Mouse (Mus musculus) adrenal gland, adult 2 months (tissue): Measurements from ENCODE around the gene Dnmt3a. TPM values are rescaled to one million over a fixed set of nuclear protein-coding genes. Genes with fewer than 3 reads are reported as not detected.

Source experiments
- DNase-seq: peaks from one replicate; pipeline ENCODE4 v3.0.0; 2021
- polyA plus RNA-seq: library from polyadenylated mRNA; depleted of rRNA; stranded (reverse); fragments of >200 nt; gene quantifications from 2 replicates; pipeline ENCODE4 v1.2.3, GENCODE M21; 2012
- total RNA-seq, 2 experiments: library from RNA; stranded (reverse); gene quantifications; 2 replicates each; pipeline ENCODE4 v1.2.3; 2021

Dnmt3a gene
- total and polyA plus RNA-seq, 3 experiments: 10.2 to 42.4 (median 36.7) TPM

DNA sequence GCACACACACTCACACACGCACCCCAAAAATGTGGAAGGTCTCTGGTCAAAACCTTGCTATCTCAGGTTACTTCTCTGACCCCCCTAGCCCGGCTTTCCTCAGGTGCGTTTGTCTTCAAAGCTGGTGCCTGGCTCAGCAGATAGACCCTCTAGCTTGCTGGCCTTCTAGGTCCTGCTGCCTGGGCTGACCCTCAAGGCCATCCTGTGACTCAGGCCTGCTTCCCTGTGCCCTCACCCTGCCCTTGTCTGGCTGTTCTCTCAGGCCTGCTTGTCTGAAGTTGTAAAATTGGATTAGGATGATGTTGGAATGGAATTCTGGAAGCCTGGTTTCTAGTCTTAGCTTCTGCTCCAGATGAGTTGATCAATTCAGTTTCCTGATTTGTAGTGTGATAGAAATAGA lies 75.7 kb downstream of the Dnmt3a start:
- DNase-seq: peak; percentile 83

DNA sequence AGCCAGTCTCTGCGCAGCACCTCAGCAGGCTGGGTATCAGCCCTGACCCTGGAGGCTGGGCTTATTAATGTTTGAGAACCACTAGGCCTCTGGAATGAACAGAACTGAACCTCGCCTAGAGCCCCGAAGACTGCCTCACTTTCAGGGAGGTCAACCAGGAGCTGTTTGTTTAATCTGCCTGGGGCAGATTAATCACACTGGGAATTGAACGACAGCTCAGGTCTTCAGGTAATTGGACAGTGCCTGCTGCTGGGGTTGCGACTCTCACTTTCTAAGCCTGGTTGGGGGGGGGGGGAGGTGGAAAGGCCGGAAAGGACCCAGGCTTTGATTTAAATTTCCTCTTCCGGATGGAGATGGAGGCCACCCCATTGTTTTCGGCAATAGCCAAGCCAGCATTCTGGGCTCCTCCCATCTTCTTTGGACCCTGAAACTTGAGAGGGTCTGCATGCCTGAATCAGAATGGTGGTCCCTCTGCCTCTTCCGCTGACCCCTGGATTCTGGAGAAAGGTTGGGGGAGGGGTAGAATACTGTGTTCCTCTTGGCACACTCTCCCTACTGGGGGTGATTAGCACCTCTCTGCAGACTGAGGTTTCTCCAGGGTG lies 79.2 kb downstream of the Dnmt3a start:
- no peak for DNase-seq

DNA sequence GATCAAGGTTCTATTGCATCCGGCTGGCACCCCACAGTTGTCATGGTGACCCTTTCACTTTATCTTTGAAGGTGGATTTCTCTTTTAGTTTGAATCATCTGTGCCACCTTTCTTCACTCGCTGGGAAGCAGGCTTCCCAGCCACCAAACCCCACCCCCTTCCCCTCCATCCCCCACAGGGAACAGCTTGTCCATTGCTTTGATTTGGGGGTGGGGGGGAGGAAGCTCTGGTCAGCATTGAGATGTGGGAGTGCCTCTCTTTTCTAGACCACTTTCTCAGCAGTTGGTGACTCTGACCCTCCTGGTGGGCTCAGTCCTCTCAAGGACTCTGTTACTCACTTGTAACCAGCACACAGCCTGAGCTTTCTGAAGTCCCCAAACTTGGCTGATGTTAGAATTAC lies 80.8 kb downstream of the Dnmt3a start:
- no peak for DNase-seq

DNA sequence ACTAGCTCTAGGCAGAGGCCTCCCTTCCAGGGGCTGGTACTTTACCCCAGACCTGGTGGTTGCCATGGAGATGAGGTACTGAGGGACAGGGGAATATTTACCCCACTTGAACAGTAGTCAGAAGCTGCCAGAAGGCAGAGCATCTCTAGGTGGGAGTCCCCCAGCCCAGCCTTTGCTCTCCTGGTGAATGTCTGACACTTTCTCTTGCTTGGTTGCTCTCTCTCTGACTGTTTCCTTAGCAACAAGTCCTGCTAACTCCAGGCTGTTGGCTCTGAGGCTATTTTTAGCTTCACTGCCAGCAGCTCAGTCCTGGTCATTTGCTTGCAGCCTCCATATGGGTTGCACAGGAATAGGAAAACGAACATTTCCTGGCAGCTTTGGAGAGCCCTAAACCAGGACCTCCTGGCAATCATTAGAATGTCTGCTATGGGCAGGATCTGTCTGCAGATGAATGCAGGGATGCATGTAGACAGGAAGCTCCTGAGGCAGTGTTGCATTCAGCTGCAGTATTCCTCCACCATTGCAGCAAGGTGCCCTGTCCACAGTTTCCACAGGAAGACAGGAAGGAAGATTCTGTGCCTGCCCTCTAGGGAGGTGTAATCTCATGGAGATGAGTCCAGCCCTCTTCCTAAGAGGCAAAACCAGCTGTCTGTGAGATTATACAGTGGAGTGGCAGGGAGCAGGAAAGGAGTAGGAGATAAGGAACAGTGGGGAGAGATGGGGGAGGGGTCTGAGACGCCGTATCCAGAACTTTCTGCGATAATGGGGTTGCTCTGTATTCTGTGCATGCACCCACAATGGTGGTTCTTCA lies 81.9 kb downstream of the Dnmt3a start:
- DNase-seq: no peak

DNA sequence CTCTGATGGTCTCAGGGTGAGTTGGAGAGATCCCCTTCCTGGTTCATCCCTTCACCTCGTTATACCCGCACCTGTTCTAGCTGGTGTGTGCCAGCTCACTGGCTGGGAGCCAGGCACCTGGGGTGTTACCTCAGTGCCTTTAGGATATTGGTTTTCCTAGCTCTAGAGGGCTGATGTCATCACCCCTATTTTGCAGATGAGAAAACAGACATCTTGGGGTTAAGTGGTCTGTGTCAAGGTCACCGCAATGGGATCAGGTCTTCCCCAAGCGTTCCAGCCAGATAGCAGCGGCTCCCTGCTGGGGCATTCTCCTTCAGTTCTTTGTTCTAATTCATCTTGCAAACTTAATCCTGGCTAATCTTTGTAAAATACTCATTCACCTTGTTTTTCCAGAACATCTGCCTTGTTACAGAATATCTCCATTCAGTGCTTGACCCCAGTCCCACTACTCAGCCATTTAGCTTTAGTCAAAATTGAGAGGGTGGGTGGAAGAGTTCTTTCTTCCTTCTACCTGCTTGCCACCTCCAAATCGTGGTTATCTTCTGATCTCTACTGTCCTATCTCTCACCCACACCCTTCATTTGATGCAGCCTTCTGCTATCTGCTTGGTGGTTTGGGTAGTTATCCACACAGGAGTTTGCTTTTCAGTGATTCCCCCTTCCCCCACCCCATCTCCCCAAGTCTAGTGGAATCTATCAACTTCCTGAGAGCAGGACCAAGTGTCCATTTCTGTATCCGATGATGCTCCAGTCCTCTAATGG lies 84.2 kb downstream of the Dnmt3a start:
- DNase-seq: no peak

DNA sequence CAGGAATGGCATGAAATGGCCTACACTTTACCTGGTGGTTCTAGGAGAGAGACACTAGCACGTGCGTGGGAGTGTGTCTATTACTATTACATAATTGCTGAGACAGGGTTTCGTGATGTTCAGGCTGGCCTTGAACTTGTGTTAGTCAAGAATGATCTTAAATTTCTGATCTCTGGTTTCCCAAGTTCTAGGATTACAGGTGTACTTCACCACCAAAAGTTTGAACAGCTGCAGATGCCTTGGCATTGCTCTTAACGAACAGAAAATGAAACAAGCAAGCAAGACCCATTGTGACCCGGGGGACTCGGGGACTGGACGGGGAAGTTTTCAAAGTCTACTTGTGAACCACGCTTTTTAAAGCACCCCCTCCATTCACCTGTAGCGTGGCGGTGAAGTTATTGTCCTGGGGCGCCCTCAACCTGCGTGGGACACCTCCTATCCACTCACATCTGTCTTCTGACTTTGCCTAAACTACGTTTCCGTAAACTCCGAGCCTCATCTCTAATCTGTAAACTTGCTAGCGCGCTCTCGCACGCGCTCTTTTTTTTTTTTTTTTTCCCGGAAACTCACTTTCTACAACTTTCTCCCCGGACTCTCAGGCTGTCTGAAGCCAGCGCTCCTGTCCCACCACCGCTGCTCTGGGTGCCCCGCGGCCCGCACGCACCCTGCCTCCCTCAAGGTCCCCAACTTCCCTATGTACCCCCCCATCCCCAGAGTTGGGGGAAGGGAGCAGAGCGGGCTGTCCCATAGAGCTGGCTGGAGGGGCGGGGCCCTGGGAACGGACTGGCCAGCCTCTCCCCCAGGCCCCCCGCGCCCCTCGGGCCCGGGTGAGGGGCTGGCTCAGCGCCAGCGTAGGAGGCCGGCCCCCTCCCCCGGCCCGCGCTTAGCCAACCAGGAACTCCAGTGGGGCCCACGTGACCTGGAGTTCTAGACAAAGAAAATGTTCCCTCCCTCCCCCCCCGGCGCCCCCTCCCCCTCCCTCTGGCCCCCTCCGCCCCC lies 85.2 kb downstream of the Dnmt3a start:
- peak; percentile 70 for DNase-seq

DNA sequence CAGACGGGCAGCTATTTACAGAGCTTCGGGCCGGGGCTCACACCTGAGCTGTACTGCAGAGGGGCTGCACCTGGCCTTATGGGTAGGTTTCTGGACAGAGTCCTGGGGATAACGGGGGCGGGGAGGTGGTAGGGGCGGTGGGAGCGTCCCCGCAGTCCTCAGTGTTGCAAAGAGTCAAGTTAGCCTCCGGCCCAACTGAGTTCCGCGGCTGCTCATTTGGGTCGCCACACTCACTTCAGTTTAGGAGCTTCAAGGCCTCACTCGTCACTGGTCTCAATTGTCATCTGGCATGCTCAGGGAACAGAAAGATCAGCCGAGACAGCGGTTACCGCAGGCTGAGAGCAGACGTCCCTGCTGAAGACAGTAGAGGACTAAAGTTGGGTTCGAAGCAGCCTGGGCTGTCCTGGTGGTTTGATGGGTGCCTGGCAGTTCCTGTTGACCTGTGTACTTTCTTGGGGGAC lies 86.0 kb downstream of the Dnmt3a start:
- peak; percentile 76 for DNase-seq

DNA sequence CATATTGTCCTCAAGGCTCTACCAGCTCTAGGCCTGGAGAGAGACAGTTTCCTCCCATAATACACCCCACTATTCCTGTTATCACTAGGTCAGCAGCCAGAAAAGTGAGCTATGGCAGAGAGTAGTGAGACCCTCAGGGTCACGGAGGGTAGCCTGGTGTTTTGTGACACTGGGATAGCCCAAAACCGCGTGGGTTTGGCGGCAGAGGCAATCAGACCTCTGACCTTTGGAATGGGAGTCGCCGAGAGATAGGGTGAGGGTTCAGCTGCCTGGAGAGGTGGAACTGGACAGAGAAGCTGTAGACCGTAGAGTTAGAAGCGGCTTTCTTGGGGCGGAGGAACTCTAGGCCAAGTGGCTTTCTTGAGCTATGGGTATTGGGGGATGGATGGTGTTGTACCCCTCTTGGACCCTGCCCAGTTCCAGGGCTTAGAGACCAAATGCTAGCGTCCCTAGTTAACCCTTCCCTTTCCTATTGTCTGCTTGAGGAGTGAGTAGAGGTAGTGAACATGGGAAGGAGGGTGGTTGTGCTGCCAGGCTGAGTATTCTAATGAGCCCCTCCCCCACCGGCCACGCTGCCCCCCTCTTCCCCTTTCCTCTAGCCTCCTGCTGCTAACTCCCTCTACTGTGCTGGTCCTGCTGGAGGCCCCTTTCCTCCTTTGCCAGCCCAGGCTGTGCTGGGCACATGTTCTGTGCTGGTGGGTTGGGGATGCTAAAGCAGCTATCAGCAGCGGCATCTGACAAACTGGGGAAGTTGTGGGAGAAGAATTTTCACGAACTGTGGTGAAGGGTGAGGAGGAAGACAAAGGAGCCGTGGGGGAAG lies 86.6 kb downstream of the Dnmt3a start:
- no peak for DNase-seq

DNA sequence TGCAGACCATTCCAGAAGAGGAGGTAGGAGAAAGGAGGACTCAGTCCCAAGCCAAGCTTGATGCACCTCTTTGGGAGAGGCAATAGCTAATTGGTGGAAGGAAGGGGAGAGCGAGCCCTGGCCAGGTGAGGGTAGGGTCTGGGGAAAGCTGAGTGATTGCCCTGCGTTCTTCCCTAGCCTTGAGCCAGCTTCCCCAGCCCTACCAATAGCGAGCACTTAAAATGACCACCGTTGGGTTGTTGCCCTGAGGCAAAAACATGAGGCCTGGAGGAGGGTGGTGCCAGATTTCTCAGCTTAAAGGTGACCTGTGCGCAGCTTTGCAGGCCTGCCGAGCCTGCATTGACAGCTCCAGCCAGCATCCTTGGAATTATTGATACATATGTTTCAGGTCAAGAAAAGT lies 87.5 kb downstream of the Dnmt3a start:
- no peak for DNase-seq

DNA sequence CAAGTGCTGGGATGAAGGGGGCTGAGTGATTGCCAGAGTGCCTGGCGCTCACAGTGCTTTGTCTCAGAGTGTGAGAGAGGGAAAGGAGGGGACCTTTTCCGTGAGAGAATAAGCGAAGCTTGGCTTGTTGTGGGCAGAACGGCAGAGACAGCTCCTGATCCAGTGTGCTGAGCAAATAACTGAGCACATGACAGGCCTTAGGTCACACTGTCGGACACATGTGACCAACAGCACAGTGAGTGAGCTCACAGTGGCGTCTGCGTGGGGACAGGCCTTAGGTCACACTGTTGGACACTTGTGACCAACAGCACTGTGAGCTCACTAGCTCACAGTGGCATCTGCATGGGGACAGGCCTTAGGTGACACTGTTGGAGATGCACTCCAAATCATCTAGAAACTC lies 88.7 kb downstream of the Dnmt3a start:
- DNase-seq: no peak

DNA sequence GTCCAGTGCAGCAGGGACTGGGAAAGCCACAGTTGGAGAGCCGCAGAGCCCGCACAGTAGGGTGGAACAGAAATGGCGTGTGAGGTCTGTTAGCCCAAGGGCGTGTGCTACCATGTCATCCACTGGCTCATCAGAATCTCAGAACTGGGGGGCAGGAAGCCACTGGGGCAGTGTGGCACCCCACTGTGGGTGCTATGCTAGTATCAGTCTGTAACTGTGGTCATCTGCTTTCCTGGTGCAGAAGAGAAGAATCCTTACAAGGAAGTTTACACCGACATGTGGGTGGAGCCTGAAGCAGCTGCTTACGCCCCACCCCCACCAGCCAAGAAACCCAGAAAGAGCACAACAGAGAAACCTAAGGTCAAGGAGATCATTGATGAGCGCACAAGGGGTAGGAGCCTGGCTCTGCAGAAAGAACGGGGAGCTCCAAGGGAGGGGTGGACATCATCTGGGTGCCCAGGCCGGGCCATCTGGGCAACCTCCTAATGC lies 91.3 kb downstream of the Dnmt3a start:
- DNase-seq: no peak

DNA sequence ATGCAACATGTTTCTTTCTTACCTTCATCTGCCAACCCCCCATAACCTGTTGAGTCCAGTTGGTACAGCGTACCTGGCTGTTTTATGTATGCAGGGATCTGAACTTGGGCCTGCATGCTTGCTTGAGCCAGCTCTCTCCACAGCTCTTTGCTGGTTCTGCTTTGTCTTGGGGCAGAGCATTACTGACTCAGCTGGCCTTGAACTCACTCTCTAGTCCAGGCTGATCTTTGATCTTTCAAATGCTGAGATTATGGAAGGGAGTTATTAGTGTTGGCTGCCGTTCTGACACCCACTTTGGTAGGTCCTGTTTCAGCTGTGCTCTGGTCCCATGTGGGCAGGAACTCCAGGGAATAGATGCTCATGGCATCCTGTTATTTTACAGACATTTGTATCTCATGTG lies 93.0 kb downstream of the Dnmt3a start:
- peak; percentile 64 for DNase-seq

DNA sequence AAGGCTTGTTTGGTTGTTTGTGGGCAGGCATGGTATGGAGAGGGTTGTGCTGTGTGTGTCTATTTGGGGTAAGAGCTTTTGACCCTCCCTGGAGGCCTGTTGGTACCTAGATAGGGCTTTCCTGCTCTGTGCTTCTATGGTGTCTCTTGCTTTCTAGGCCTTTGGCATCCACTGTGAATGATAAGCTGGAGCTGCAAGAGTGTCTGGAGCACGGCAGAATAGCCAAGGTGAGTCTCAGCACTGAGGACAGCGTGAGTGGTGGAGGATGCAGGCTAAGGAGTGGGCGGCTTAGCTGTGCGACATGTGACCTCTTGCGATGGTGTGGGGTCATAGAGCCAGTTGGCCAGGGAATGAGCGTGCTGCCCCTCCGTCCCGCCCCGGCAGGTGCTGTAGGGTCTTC lies 99.6 kb downstream of the Dnmt3a start:
- no peak for DNase-seq

DNA sequence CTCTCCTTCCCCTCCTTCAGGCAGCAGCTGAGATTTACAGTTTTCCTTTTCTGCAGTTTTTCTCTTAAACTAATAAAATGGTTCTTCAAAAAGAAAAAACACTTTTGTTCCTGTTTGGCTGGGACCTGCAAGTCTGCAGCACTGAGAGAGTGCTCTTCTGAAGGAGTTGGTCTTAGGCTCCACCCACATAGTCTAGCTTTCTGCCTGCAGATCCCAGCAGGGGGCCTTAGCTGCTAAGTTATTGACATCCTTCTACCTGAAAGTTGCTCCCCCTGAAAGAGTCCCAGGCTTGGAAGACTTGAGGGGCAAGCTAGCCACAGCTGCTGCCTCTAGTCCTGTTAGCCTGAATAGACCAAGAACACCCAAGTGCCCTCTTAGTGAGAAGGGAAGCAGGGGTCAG lies 100.5 kb downstream of the Dnmt3a start:
- no peak for DNase-seq

DNA sequence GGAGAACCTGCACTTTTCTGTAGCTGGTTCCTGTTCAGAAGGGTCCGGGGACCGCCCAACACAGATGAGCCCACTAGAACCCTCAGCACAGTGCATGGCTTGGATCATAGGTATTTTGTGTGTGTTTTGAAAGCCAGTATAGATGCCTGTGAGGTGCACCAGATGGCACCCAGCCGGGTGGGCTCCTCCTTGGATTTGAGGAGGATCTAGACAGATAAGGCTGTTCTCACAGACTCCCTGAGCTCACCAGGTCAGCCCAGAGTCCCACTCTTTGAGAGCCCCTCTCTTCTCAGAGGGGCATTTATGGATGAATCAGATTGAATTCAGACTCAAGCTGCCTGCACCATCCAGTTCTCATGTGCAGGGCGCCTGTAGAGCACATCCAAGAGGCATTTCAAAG lies 101.2 kb downstream of the Dnmt3a start:
- no peak for DNase-seq

DNA sequence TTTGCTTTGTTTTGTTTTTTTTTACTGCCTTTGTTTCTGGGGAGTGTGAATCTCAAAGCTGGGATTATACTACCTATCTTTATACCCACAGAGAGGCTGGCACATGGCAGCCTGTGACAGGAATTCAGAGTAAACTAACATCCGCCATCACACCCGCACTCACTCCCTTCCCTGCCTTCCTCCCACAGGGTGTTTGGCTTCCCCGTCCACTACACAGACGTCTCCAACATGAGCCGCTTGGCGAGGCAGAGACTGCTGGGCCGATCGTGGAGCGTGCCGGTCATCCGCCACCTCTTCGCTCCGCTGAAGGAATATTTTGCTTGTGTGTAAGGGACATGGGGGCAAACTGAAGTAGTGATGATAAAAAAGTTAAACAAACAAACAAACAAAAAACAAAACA lies 101.6 kb downstream of the Dnmt3a start:
- no peak for DNase-seq

DNA sequence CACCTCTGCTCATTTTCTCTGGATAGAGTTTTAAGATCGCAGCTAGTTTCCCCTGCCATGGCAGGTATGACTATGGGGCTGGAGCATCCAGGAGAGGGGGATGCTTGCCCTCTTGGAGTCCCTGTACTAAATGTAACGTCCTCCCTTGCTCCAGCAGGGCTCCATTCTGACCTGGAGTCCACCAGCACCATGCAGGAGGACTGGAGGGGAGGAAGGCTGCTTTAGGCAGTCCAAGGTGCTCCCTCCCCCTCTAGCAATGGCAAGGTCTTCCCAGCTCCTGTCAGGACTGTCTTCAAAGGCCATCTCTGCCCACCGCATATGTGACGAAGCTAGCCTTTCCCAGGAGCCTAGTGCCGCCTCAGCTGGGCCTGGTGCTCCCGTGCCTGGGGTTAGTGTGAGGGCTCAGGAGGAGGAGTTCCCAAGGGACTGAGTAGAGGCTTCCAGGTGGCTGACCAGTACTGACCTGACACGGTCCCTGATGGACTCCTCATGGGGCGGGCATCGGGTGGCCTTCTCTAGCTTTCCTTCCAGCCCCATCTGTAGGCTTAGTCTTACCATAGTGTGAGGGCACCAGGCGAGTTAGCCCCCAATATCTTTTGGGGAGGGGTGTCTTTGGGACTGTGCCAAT lies 104.8 kb downstream of the Dnmt3a start:
- DNase-seq: no peak

DNA sequence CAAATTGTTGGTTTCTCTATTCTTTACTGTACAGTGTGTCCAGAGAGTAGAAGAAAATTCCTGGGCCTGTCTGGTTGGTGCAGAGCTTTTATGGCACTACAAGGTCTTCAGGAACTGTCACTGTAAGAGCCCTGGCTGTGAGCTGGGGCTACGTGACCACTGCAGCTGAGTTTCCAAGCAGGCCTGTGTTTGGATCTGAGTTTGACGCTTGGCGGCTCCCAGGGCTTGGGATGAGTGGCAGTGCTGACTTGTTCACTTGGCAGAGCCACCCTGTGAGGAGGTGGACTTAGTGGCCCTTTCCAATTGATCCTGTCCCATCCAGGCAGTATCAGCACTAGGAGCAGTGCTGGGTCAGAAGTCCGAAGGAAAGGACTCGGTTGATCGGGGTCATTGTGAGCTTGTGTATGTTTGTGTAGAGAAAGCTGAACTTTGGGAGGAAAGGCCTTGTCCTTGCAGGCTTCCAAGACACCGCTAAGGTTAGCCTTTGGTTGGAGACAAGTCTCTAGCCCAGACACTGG lies 106.1 kb downstream of the Dnmt3a start:
- no peak for DNase-seq

DNA sequence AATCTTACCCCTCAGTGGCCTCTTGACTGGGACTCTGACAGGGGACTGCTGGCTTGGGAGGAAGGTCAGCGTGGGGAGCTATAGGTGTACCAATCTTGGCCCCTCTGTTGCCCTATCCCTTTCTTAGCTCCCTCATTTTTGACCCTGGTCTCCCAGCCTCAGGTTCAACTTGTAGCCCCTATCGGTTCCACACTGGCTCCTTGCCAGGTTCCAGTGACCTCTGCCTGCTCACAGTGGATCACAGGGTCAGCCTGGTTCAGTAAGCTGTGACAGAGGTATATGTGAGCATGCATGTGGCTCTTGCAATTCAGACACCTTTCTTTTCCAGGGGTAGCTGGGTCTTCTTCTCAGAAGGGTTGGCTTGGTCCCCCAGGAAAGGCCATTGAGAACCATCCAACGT lies 110.0 kb downstream of the Dnmt3a start:
- no peak for DNase-seq
